In the genomic region with DNA sequence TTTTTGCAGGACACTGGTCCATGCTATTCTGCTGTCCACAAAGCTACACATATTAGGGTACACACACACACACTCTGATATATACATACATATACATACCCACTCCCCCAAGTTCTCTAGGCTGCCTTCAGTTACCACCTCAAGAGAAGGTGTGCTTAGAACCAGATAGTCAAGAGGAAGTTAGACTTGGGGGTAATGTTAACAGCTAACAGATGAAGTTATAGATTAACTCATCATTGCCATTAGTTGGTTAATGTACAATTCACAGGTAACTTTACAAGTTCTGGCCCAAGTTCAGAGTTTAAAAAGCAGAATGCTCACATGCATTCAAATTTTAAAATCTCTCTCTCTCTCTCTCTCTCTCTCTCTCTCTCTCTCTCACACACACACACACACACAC, we compare ENCODE assay signal across 21 mouse cellular contexts. TPM values are rescaled to one million over a fixed set of nuclear protein-coding genes. Genes with fewer than 3 reads are reported as not detected.
A peak's percentile ranks its signal among the peaks of the same experiment; 100 is the strongest.
DNase-seq lines count a peak whose midpoint lies in the region; ATAC-seq and TF ChIP-seq lines count a peak whose summit lies in the region.
"Had no signal": no experiment of that assay in that cellular context is flagged by ENCODE, and none has a peak within 500 bp of the region (broad histone marks: within the 10 kb centered on the region; RNA-seq: fewer than 3 reads in every experiment).

No protein-coding gene starts in this region.

- no peaks in the 10 kb centered on the region for H3K9me3 ChIP-seq in liver, embryonic 12.5 days (replicated peaks)
- no peaks in the 10 kb centered on the region for H3K9me3 ChIP-seq in MEL (replicated peaks; ENCODE audit: insufficient read depth, low read length)
- H3K9me3 ChIP-seq: embryonic facial prominence, embryonic 15.5 days; forebrain, embryonic 10.5 days; heart, embryonic 13.5 days had no signal

- H3K36me3 ChIP-seq in liver, adult 2 months (ENCODE audit: control insufficient read depth, insufficient read depth, low read length), result no peaks in the 10 kb centered on the region
- H3K36me3 ChIP-seq in liver, embryonic 12.5 days, result no peaks in the 10 kb centered on the region
- H3K36me3 ChIP-seq in MEL (ENCODE audit: control insufficient read depth in 1 of 2, insufficient read depth in 2 of 2, low read length in 2 of 2), result peaks cover 0 to 6% of the 10 kb centered on the region in 2 experiments; a peak in 2 of 4 replicates
- H3K36me3 ChIP-seq: embryonic facial prominence, embryonic 15.5 days; heart, embryonic 13.5 days had no signal

- H3K4me1 ChIP-seq in liver, adult 2 months (ENCODE audit: control insufficient read depth, insufficient read depth, low read length), result peaks cover 13% of the 10 kb centered on the region
- H3K4me1 ChIP-seq in liver, embryonic 12.5 days, result peaks cover 10% of the 10 kb centered on the region
- peaks cover 3% of the 10 kb centered on the region in 2 experiments; a peak in 3 of 4 replicates for H3K4me1 ChIP-seq in MEL (ENCODE audit: control insufficient read depth in 1 of 2, insufficient read depth in 2 of 2, low read length in 2 of 2)
- H3K4me1 ChIP-seq: embryonic facial prominence, embryonic 15.5 days had no signal

- no peak for TF ChIP-seq POLR2A in liver, adult 2 months (IDR thresholded peaks at IDR 0.05; ENCODE audit: extremely low read depth, insufficient read depth, low read length)
- TF ChIP-seq POLR2A in MEL (IDR thresholded peaks at IDR 0.05; ENCODE audit: control insufficient read depth in 1 of 2, insufficient read depth in 1 of 2, low read depth in 1 of 2, low read length in 2 of 2, poor library complexity in 1 of 2), result no peak

- no peak overlapping the region for H3K9ac ChIP-seq in liver, adult 2 months (ENCODE audit: low read depth, low read length)
- no peak overlapping the region for H3K9ac ChIP-seq in liver, embryonic 12.5 days
- H3K9ac ChIP-seq in MEL (ENCODE audit: control insufficient read depth, low read depth, low read length, poor library complexity, severe bottlenecking), result no peak overlapping the region
- H3K9ac ChIP-seq: embryonic facial prominence, embryonic 15.5 days; heart, embryonic 13.5 days had no signal

- H3K27me3 ChIP-seq in liver, adult 2 months (ENCODE audit: control insufficient read depth, insufficient read depth, low read length), result no peaks in the 10 kb centered on the region
- no peaks in the 10 kb centered on the region for H3K27me3 ChIP-seq in liver, embryonic 12.5 days (replicated peaks)
- H3K27me3 ChIP-seq in MEL (ENCODE audit: control insufficient read depth in 1 of 2, insufficient read depth in 2 of 2, low read length in 2 of 2), result no peaks in the 10 kb centered on the region
- H3K27me3 ChIP-seq: CH12.LX; embryonic facial prominence, embryonic 15.5 days; heart, embryonic 13.5 days had no signal

- no peak overlapping the region for H3K4me3 ChIP-seq in liver, adult 2 months (ENCODE audit: insufficient read depth, low read depth, low read length)
- H3K4me3 ChIP-seq in liver, embryonic 12.5 days, result no peak overlapping the region
- no peak overlapping the region for H3K4me3 ChIP-seq in MEL (ENCODE audit: control insufficient read depth in 1 of 2, insufficient read depth in 1 of 2, low read depth in 2 of 2, low read length in 2 of 2)
- H3K4me3 ChIP-seq: embryonic facial prominence, embryonic 15.5 days; erythroblast, embryonic 14.5 days; forebrain, embryonic 10.5 days; heart, embryonic 13.5 days had no signal

- no peak for TF ChIP-seq CTCF in liver, adult 2 months (IDR thresholded peaks at IDR 0.05; ENCODE audit: low read depth, low read length)
- no peak for TF ChIP-seq CTCF in MEL (IDR thresholded peaks at IDR 0.05 in 2 of 3, conservative IDR thresholded peaks at IDR 0.05 in 1 of 3; ENCODE audit: control insufficient read depth in 1 of 3, insufficient read depth in 1 of 3, low read depth in 2 of 3, low read length in 3 of 3, poor library complexity in 1 of 3, severe bottlenecking in 1 of 3)

- peak; percentile 15 to 65 for DNase-seq in kidney, adult 8-10 months
- DNase-seq in kidney, postnatal 14 days, result no peak
- DNase-seq in liver, adult 2 months (ENCODE audit: extremely low read depth, low read depth, low spot score), result peak; percentile 72
- peak; percentile 41 for DNase-seq in MEL (ENCODE audit: low read depth, low spot score)
- DNase-seq in large intestine, adult 2 months (ENCODE audit: low read depth, low spot score), result peak; percentile 48
- DNase-seq in adrenal gland, adult 18-20 months (ENCODE audit: low spot score in 2 of 2), result no peak
- DNase-seq: adrenal gland, postnatal 10 days; cerebellum, adult 11 months; cerebellum, adult 8-10 months; cerebellum, postnatal 14 days; embryo, embryonic 11 days; gastrocnemius, postnatal 36 days; heart, adult 11 months; heart, postnatal 36 days had no signal

- H3K27ac ChIP-seq in liver, adult 2 months (replicated peaks; ENCODE audit: insufficient read depth, low read depth, low read length), result no peak overlapping the region
- no peak overlapping the region for H3K27ac ChIP-seq in liver, embryonic 12.5 days
- no peak overlapping the region for H3K27ac ChIP-seq in MEL (ENCODE audit: control insufficient read depth, low read depth, low read length)
- H3K27ac ChIP-seq: embryonic facial prominence, embryonic 15.5 days; forebrain, embryonic 10.5 days; heart, embryonic 13.5 days had no signal

- no peaks in the 10 kb centered on the region; the same call in 1 of the 2 replicates for H3K79me2 ChIP-seq in liver, adult 2 months (ENCODE audit: control insufficient read depth, insufficient read depth, low read length)
- no peaks in the 10 kb centered on the region for H3K79me2 ChIP-seq in MEL (ENCODE audit: control insufficient read depth, insufficient read depth, low read length, poor library complexity)

- H3K4me2 ChIP-seq in liver, embryonic 12.5 days, result no peak overlapping the region
- H3K4me2 ChIP-seq: embryonic facial prominence, embryonic 15.5 days; heart, embryonic 13.5 days had no signal

- ATAC-seq in liver, embryonic 12.5 days, result no peak
- ATAC-seq: forebrain, embryonic 14.5 days had no signal

- TF ChIP-seq EP300 in MEL (IDR thresholded peaks at IDR 0.05; ENCODE audit: low read depth in 1 of 2, low read length in 2 of 2), result no peak

- TF ChIP-seq RAD21 in MEL (IDR thresholded peaks at IDR 0.05; ENCODE audit: low read depth, low read length), result no peak

TF ChIP-seq in MEL, 35 proteins besides CTCF, POLR2A, EP300 and RAD21:
- TF ChIP-seq TBP (IDR thresholded peaks at IDR 0.05; ENCODE audit: low read depth, low read length) (no peak), BHLHE40 (IDR thresholded peaks at IDR 0.05; ENCODE audit: borderline replicate concordance, low read depth, low read length) (no peak), ZC3H11A (IDR thresholded peaks at IDR 0.05; ENCODE audit: low read depth, low read length) (no peak), POLR2AphosphoS2 (IDR thresholded peaks at IDR 0.05; ENCODE audit: low read length) (no peak), GABPA (IDR thresholded peaks at IDR 0.05; ENCODE audit: low read depth, low read length) (no peak)

RNA-seq across cellular contexts. Expression of a gene that starts 44.7 kb away (rescaled TPM):
- 3.6 and 4.2 TPM in 2 replicates for total RNA-seq in liver, adult 2 months (2014; rRNA removed)
- polyA plus RNA-seq in liver, adult 2 months (2012; rRNA removed), result 6.7 and 6.8 TPM in 2 replicates
- 2.4 and 3.1 TPM in 2 replicates for polyA plus RNA-seq in liver, embryonic 12.5 days (2016; fragmentation: Nextera tagmentation; extraction: Ambion mirVana)
- total RNA-seq in MEL (2012; rRNA removed), result 1.2 and 1.3 TPM in 2 replicates
- polyA plus RNA-seq in MEL (2012; ENCODE audit: insufficient read depth in 1 of 2, insufficient read length in 2 of 2, low read depth in 1 of 2, low replicate concordance in 2 of 2, missing spikeins in 1 of 2), result 1 to 10 TPM in 1 of 2 experiments, not detected in 1; 4.1 TPM
- 9.3 and 9.4 TPM in 2 replicates for polyA plus RNA-seq in large intestine, adult 2 months (2012; rRNA removed)
- total RNA-seq in adrenal gland, adult 18-20 months (2021), result 10 to 100 TPM; 17.2 to 19.1 TPM

Comparison
In these comparisons a context has a peak if more than half of its experiments do, and no peak if none do; other contexts are left out.
1. DNase-seq: peak in kidney, adult 8-10 months (2 of 2), liver, adult 2 months (single experiment), MEL (single experiment) and large intestine, adult 2 months (single experiment); none in kidney, postnatal 14 days (single experiment) and adrenal gland, adult 18-20 months (0 of 2).